Mouse (Mus musculus) brain, embryonic 14.5 days (tissue): ENCODE measurements at regions not wholly inside any gene's neighbourhood (a gene's known extent, or its start where the extent isn't known, plus 50 kb on each side); places are given as distances from the start of the nearest gene placed in this dataset.

Experiments
- CTCF ChIP-seq: fragments of 200-500 bp; IDR thresholded peaks from 2 replicates; pipeline ENCODE4 v1.5.1; 2012; ENCODE audit warnings: inconsistent platforms, mild to moderate bottlenecking, moderate library complexity, borderline replicate concordance; ENCODE audit not compliant: insufficient read depth, insufficient read length; ENCODE audit errors: extremely low read depth
- POLR2A ChIP-seq: fragments of 200-500 bp; IDR thresholded peaks from 2 replicates; pipeline ENCODE4 v1.6.1; 2012; ENCODE audit warnings: mild to moderate bottlenecking, inconsistent platforms, borderline replicate concordance; ENCODE audit not compliant: poor library complexity, insufficient read depth, insufficient read length, severe bottlenecking; ENCODE audit errors: extremely low read depth

DNA sequence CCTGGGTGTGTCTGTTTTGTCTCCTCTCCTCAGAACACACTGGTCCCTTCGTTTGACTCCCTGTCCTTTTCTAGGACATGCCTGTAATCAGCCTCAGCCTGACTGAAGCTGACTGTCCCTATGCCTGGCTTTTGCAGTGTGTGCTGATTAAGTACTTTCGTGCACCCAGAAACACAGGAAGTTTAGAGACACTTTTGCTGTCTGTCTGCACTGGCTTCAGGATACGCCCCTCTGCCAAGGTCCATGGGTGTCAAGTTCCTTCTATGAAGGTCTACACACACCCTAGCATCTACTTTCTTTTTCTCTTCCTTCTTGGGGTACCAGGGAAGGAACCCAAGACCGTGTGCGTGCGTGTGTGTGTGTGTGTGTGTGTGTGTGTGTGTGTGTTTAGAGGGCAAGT lies 189.3 kb downstream of the Gadd45g start:
- TF ChIP-seq POLR2A (no peak), CTCF (no peak)
